Mouse (Mus musculus) intestine, embryonic 16.5 days (tissue): ENCODE data around the gene Gpld1. TPM values are rescaled to one million over a fixed set of nuclear protein-coding genes. Genes with fewer than 3 reads are reported as not detected.

ENCODE experiments used
- ATAC-seq: fragments of 200-750 bp; cut with Nextera tagmentation; 2 replicates; pipeline ENCODE4 v1.8.0; 2017; ENCODE audit warnings: moderate TSS enrichment, moderate library complexity
- H3K27ac ChIP-seq: fragments of 300-500 bp; sonication (generic); 2 replicates; pipeline ENCODE4 v1.5.1; 2014; ENCODE audit warnings: mild to moderate bottlenecking, low read length
- H3K27me3 ChIP-seq: fragments of 300-500 bp; sonication (generic); replicated peaks from 2 replicates; pipeline ENCODE4 v1.6.1; 2014; ENCODE audit warnings: low read length, control low read depth, mixed read lengths; ENCODE audit not compliant: control insufficient read depth, insufficient read depth
- H3K36me3 ChIP-seq: fragments of 300-500 bp; sonication (generic); 2 replicates; pipeline ENCODE4 v1.6.1; 2014; ENCODE audit warnings: low read length, control low read depth; ENCODE audit not compliant: control insufficient read depth, insufficient read depth
- H3K4me1 ChIP-seq: fragments of 300-500 bp; sonication (generic); 2 replicates; pipeline ENCODE4 v1.6.1; 2014; ENCODE audit warnings: low read length, control low read depth, mixed read lengths; ENCODE audit not compliant: control insufficient read depth, insufficient read depth
- H3K4me2 ChIP-seq: fragments of 300-500 bp; sonication (generic); 2 replicates; pipeline ENCODE4 v1.6.1; 2014; ENCODE audit warnings: low read depth, low read length, control low read depth
- H3K4me3 ChIP-seq: fragments of 300-500 bp; sonication (generic); 2 replicates; pipeline ENCODE4 v1.5.1; 2014; ENCODE audit warnings: mild to moderate bottlenecking, low read length
- H3K9ac ChIP-seq: fragments of 300-500 bp; sonication (generic); 2 replicates; pipeline ENCODE4 v1.6.1; 2014; ENCODE audit warnings: low read depth, low read length
- H3K9me3 ChIP-seq: fragments of 300-500 bp; sonication (generic); 2 replicates; pipeline ENCODE4 v1.6.1; 2016; ENCODE audit warnings: low read length, control low read depth; ENCODE audit not compliant: control insufficient read depth
- WGBS: fragments of 180-500 bp; shearing (Covaris S2); extraction: QIAGEN DNeasy Blood & Tissue Kit; methylation state at CpG from one replicate; pipeline ENCODE4 v1.1.7; 2014; 5-methylcytosine and 5-hydroxymethylcytosine counted together
- polyA plus RNA-seq: library from polyadenylated mRNA; unstranded; fragments of >200 nt; fragmentation: Nextera tagmentation; extraction: Ambion mirVana; gene quantifications from 2 replicates; pipeline ENCODE4 v1.2.1, GENCODE M21; 2015

Gpld1 gene
- polyA plus RNA-seq, 1 experiment from 2014 or later = 2.4 TPM

GRCm38 (mm10) chr13:24938683-24939082, 4.3 kb upstream of the Gpld1 start:
- 33% methylated on average over 9 of the region's 9 CpGs for WGBS

GRCm38 (mm10) chr13:24939472-24939871, 3.5 kb upstream of the Gpld1 start:
- Histone ChIP-seq H3K27ac (no peak overlapping the region), H3K4me3 (no peak overlapping the region), H3K9ac (no peak overlapping the region), H3K27me3 (no peaks in the 10 kb centered on the region), H3K9me3 (no peaks in the 10 kb centered on the region), H3K4me1 (0 out of 2 replicates have a peak, but pooled peaks cover 6% of the 10 kb centered on the region), H3K36me3 (no peaks in the 10 kb centered on the region), H3K4me2 (no peak overlapping the region)
- 92% methylated on average over 9 of the region's 9 CpGs for WGBS
- no peak for ATAC-seq

More at GRCm38 (mm10) chr13:24938683-24939082, 4.3 kb upstream of the Gpld1 start:
- H3K9ac ChIP-seq = no peak overlapping the region
- H3K36me3 ChIP-seq = no peaks in the 10 kb centered on the region
- H3K27me3 ChIP-seq = no peaks in the 10 kb centered on the region
- no peak overlapping the region for H3K4me2 ChIP-seq
- 0 out of 2 replicates have a peak, but pooled peaks cover 6% of the 10 kb centered on the region for H3K4me1 ChIP-seq
- no peaks in the 10 kb centered on the region for H3K9me3 ChIP-seq
- ATAC-seq = no peak
- H3K4me3 ChIP-seq = no peak overlapping the region
- no peak overlapping the region for H3K27ac ChIP-seq

GRCm38 (mm10) chr13:24943303-24943702, 351 bp downstream of the Gpld1 start:
- Histone ChIP-seq H3K4me3 (no peak overlapping the region), H3K36me3 (no peaks in the 10 kb centered on the region), H3K4me2 (no peak overlapping the region), H3K9me3 (no peaks in the 10 kb centered on the region), H3K27ac (no peak overlapping the region), H3K27me3 (no peaks in the 10 kb centered on the region), H3K9ac (no peak overlapping the region), H3K4me1 (0 out of 2 replicates have a peak, but pooled peaks cover under 1% of the 10 kb centered on the region)
- ATAC-seq = no peak
- WGBS = 55% methylated on average over 8 of the region's 8 CpGs

- 22% methylated on average over 4 of the region's 4 CpGs for WGBS
- no peaks in the 10 kb centered on the region for H3K36me3 ChIP-seq
- H3K27me3 ChIP-seq = no peaks in the 10 kb centered on the region
- no peak overlapping the region for H3K4me3 ChIP-seq
- no peak overlapping the region for H3K4me2 ChIP-seq
- H3K9ac ChIP-seq = no peak overlapping the region
- no peak overlapping the region for H3K27ac ChIP-seq
- H3K4me1 ChIP-seq = no peaks in the 10 kb centered on the region
- H3K9me3 ChIP-seq = no peaks in the 10 kb centered on the region
- peak; percentile 56; the same call in 1 of the 2 replicates for ATAC-seq
Measured at GRCm38 (mm10) chr13:24945567-24945966, 2.6 kb downstream of the Gpld1 start.

GRCm38 (mm10) chr13:24947158-24947557, 4.2 kb downstream of the Gpld1 start:
- Histone ChIP-seq H3K36me3 (no peaks in the 10 kb centered on the region), H3K27me3 (no peaks in the 10 kb centered on the region), H3K27ac (no peak overlapping the region), H3K4me3 (no peak overlapping the region), H3K9ac (no peak overlapping the region), H3K4me2 (no peak overlapping the region), H3K4me1 (no peaks in the 10 kb centered on the region), H3K9me3 (no peaks in the 10 kb centered on the region)
- 70% methylated on average over 5 of the region's 5 CpGs for WGBS
- no peak for ATAC-seq

GRCm38 (mm10) chr13:24948870-24949269, 5.9 kb downstream of the Gpld1 start:
- no peak overlapping the region for H3K9ac ChIP-seq
- H3K4me3 ChIP-seq = no peak overlapping the region
- H3K4me1 ChIP-seq = no peaks in the 10 kb centered on the region
- H3K4me2 ChIP-seq = no peak overlapping the region
- no peaks in the 10 kb centered on the region for H3K27me3 ChIP-seq
- WGBS = 87% methylated on average over 6 of the region's 6 CpGs
- no peaks in the 10 kb centered on the region for H3K36me3 ChIP-seq
- no peak for ATAC-seq
- H3K27ac ChIP-seq = no peak overlapping the region
- no peaks in the 10 kb centered on the region for H3K9me3 ChIP-seq

- no peaks in the 10 kb centered on the region for H3K4me1 ChIP-seq
- no peak overlapping the region for H3K27ac ChIP-seq
- no peak overlapping the region for H3K4me3 ChIP-seq
- no peak for ATAC-seq
- H3K9ac ChIP-seq = no peak overlapping the region
- 76% methylated on average over 7 of the region's 7 CpGs for WGBS
- no peak overlapping the region for H3K4me2 ChIP-seq
- no peaks in the 10 kb centered on the region for H3K36me3 ChIP-seq
- H3K9me3 ChIP-seq = no peaks in the 10 kb centered on the region
- H3K27me3 ChIP-seq = no peaks in the 10 kb centered on the region
Measured at GRCm38 (mm10) chr13:24952659-24953058, 9.7 kb downstream of the Gpld1 start.

GRCm38 (mm10) chr13:24955091-24955490, 12.1 kb downstream of the Gpld1 start:
- Histone ChIP-seq H3K4me2 (no peak overlapping the region), H3K4me1 (no peaks in the 10 kb centered on the region), H3K27me3 (no peaks in the 10 kb centered on the region), H3K36me3 (no peaks in the 10 kb centered on the region), H3K27ac (no peak overlapping the region), H3K9me3 (no peaks in the 10 kb centered on the region), H3K4me3 (no peak overlapping the region), H3K9ac (no peak overlapping the region)
- no peak for ATAC-seq
- 44% methylated on average over 11 of the region's 11 CpGs for WGBS

- peak; percentile 94 for ATAC-seq
- H3K4me2 ChIP-seq = no peak overlapping the region
- H3K9me3 ChIP-seq = no peaks in the 10 kb centered on the region
- no peaks in the 10 kb centered on the region for H3K4me1 ChIP-seq
- H3K27me3 ChIP-seq = no peaks in the 10 kb centered on the region
- WGBS = 9% methylated on average over 10 of the region's 10 CpGs
- no peak overlapping the region for H3K4me3 ChIP-seq
- H3K27ac ChIP-seq = no peak overlapping the region
- no peak overlapping the region for H3K9ac ChIP-seq
- no peaks in the 10 kb centered on the region for H3K36me3 ChIP-seq
Measured at GRCm38 (mm10) chr13:24955500-24955899, 12.5 kb downstream of the Gpld1 start.

- Histone ChIP-seq H3K36me3 (no peaks in the 10 kb centered on the region), H3K4me1 (no peaks in the 10 kb centered on the region), H3K9me3 (no peaks in the 10 kb centered on the region), H3K4me2 (no peak overlapping the region), H3K27me3 (no peaks in the 10 kb centered on the region), H3K9ac (no peak overlapping the region), H3K27ac (no peak overlapping the region), H3K4me3 (no peak overlapping the region)
- WGBS = 83% methylated on average over 11 of the region's 11 CpGs
- ATAC-seq = no peak
Measured at GRCm38 (mm10) chr13:24958671-24959070, 15.7 kb downstream of the Gpld1 start.
